Mouse (Mus musculus) embryonic fibroblast, embryonic 13.5 days (primary cell): ENCODE results near the gene Cacnb3.

ENCODE experiments used
- CTCF ChIP-seq: IDR thresholded peaks from 2 replicates; pipeline ENCODE4 v1.5.1; 2011; ENCODE audit warnings: mild to moderate bottlenecking, control low read depth, low read length, moderate library complexity, borderline replicate concordance; ENCODE audit not compliant: insufficient read depth
- POLR2A ChIP-seq: IDR thresholded peaks from 2 replicates; pipeline ENCODE4 v1.6.1; 2011; ENCODE audit warnings: low read depth, mild to moderate bottlenecking, control low read depth, low read length, moderate library complexity

GRCm38 (mm10) chr15:98587751-98588150, 42.9 kb upstream of the Cacnb3 start:
- no peak for TF ChIP-seq CTCF
- TF ChIP-seq POLR2A: no peak
